Mouse (Mus musculus) stomach, postnatal 0 days (tissue): ENCODE measurements around the gene Stard10.

ENCODE experiments used
- CTCF ChIP-seq: IDR thresholded peaks from 2 replicates; pipeline ENCODE4 v1.5.1; 2016; ENCODE audit warnings: antibody characterized with exemption, low read depth, mild to moderate bottlenecking, moderate library complexity
- EP300 ChIP-seq: optimal IDR thresholded peaks from 2 replicates; pipeline ENCODE3; 2016; ENCODE audit warnings: antibody characterized with exemption

DNA sequence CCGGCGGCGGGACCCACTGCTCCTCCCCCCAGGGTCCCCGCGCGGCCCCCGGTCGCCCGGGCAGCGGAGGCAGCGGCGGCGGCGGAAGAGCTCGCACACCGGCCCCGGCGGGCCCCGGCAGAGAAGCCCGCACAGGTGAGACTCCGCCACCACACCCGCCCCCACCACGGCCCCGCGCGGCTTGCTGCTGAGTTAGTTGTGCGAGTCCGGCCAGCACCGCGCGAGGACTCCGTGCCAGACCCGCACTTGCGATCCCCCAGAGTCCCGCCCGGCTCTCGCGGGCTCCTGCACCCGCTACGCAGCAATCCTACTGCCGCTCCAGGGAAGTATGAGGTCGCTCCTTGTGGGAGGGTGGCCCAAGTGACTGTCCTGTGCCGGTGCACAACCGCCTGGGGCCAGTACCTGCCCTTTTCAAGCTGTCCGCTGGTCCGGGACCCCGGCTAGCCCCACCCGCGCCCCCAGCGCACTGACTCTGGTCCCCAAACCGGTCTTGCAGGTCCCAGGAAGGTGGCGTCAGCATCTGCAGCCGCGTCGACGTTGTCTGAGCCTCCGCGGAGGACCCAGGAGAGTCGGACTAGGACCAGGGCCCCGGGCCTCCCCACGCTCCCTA is 4.4 kb downstream of the Stard10 start:
- TF ChIP-seq CTCF (no peak; the same call in 1 of the 2 replicates), EP300 (no peak)
